Mouse (Mus musculus) myocyte (in vitro differentiated cells): Measurements from ENCODE around the gene Sncb. TPM values are rescaled to one million over a fixed set of nuclear protein-coding genes. Genes with fewer than 3 reads are reported as not detected.
A peak's percentile ranks its signal among the peaks of the same experiment; 100 is the strongest.

Experiments used
- H3K27me3 ChIP-seq: one replicate; pipeline ENCODE4 v1.6.1; 2011; ENCODE audit not compliant: control insufficient read depth, insufficient read depth, insufficient read length
- H3K36me3 ChIP-seq: one replicate; pipeline ENCODE4 v1.6.1; 2011; ENCODE audit not compliant: control insufficient read depth, insufficient read depth
- H3K4me2 ChIP-seq: one replicate; pipeline ENCODE4 v1.6.1; 2011; ENCODE audit warnings: low read depth, control low read depth
- H3K4me3 ChIP-seq: one replicate; pipeline ENCODE4 v1.5.1; 2011; ENCODE audit warnings: mild to moderate bottlenecking, control low read depth, moderate library complexity
- H3K79me2 ChIP-seq: one replicate; pipeline ENCODE4 v1.6.1; 2011; ENCODE audit not compliant: control insufficient read depth, insufficient read depth
- H3ac ChIP-seq: one replicate; pipeline ENCODE4 v1.6.1; 2011; ENCODE audit not compliant: control insufficient read depth, insufficient read length
- CEBPB ChIP-seq: IDR thresholded peaks from 2 replicates; pipeline ENCODE4 v1.6.1; 2011; ENCODE audit warnings: mild to moderate bottlenecking, moderate library complexity; ENCODE audit not compliant: poor library complexity, insufficient read depth, severe bottlenecking
- E2F4 ChIP-seq: IDR thresholded peaks from one replicate; pipeline ENCODE4 v1.6.1; 2011; ENCODE audit warnings: mild to moderate bottlenecking, control low read depth, moderate library complexity; ENCODE audit not compliant: insufficient read depth
- MAX ChIP-seq: IDR thresholded peaks from one replicate; pipeline ENCODE4 v1.6.1; 2011; ENCODE audit warnings: low read depth, mild to moderate bottlenecking, control low read depth
- MYOD1 ChIP-seq, 3 experiments: IDR thresholded peaks; one replicate each; pipeline ENCODE4 v1.6.1; 2011; ENCODE audit warnings: control low read depth in 2 of 3, low read depth in 2 of 3, mild to moderate bottlenecking in 2 of 3, moderate library complexity in 1 of 3; ENCODE audit not compliant: insufficient read length in 2 of 3, control insufficient read depth in 1 of 3
- MYOG ChIP-seq, 3 experiments: IDR thresholded peaks; one replicate each; pipeline ENCODE4 v1.6.1; 2011; ENCODE audit warnings: control low read depth in 2 of 3, low read depth in 2 of 3, mild to moderate bottlenecking in 2 of 3; ENCODE audit not compliant: insufficient read length in 2 of 3, control insufficient read depth in 1 of 3, insufficient read depth in 1 of 3
- POLR2A ChIP-seq: IDR thresholded peaks from one replicate; pipeline ENCODE4 v1.6.1; 2011; ENCODE audit warnings: low read depth, mild to moderate bottlenecking, control low read depth, moderate library complexity; ENCODE audit not compliant: insufficient read length
- POLR2AphosphoS2 ChIP-seq: IDR thresholded peaks from one replicate; pipeline ENCODE4 v1.6.1; 2011; ENCODE audit warnings: low read depth, control low read depth; ENCODE audit not compliant: insufficient read length
- REST ChIP-seq: IDR thresholded peaks from one replicate; pipeline ENCODE4 v1.6.1; 2011; ENCODE audit warnings: mild to moderate bottlenecking, control low read depth, moderate library complexity; ENCODE audit not compliant: insufficient read depth, insufficient read length
- SRF ChIP-seq: IDR thresholded peaks from one replicate; pipeline ENCODE4 v1.6.1; 2011; ENCODE audit warnings: low read depth; ENCODE audit not compliant: control insufficient read depth, insufficient read length
- TCF12 ChIP-seq: IDR thresholded peaks from one replicate; pipeline ENCODE4 v1.6.1; 2011; ENCODE audit warnings: mild to moderate bottlenecking, control low read depth; ENCODE audit not compliant: poor library complexity, insufficient read depth, severe bottlenecking
- TCF3 ChIP-seq: IDR thresholded peaks from one replicate; pipeline ENCODE4 v1.6.1; 2011; ENCODE audit warnings: low read depth, control low read depth; ENCODE audit not compliant: insufficient read length
- USF1 ChIP-seq: IDR thresholded peaks from one replicate; pipeline ENCODE4 v1.6.1; 2011; ENCODE audit warnings: low read depth, mild to moderate bottlenecking, control low read depth, moderate library complexity
- polyA plus RNA-seq: library from polyadenylated mRNA; unstranded; fragments of >200 nt; fragmentation: generic; extraction: Trizol; gene quantifications from one replicate; pipeline ENCODE4 v1.2.1, GENCODE M21; 2012; ENCODE audit warnings: missing spikeins

Sncb gene
- polyA plus RNA-seq, 1 experiment, result not detected

DNA sequence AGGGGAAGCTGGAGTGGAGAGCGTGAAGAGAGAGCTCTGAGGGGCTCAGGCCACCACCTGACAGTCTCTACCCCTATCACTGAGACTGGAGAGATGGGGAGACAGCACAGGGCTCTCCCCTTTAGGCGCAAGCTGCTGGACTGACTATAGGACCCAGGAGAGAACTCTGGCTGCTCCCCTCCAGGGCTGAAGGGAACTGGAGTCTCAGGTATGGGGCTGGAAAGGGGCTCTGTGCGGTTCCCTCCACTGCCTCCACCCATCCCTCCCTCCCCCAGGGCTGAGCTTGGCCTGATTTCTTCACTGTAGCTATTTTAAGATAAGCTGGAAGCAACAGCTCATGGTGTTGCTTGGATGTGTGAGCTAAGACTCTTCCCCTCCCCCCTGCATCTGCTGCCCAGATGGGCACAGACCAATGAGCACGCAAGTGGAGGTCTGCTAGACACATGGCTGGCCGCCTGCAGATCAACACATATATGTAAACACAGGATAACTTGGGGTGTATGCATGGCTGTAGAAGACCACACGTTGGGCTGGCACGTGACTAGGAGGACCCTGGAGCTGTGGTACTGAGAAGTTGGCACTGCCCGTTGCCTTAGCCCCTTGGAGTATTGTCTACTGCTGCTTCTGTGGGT lies 6.1 kb downstream of the Sncb start:
- TF ChIP-seq USF1 (no peak), MYOD1 (IDR thresholded peaks at IDR 0.05; ENCODE audit: control insufficient read depth in 1 of 3, insufficient read length in 2 of 3, low read depth in 2 of 3) (no peak), REST (no peak), E2F4 (no peak), MYOG (IDR thresholded peaks at IDR 0.05; ENCODE audit: control insufficient read depth in 1 of 3, insufficient read depth in 1 of 3, insufficient read length in 2 of 3, low read depth in 2 of 3) (peak in 1 of 3 experiments; percentile 4), MAX (no peak), TCF12 (no peak)
- Histone ChIP-seq H3K79me2 (no peaks in the 10 kb centered on the region), H3K36me3 (no peaks in the 10 kb centered on the region), H3K4me3 (no peak overlapping the region), H3K4me2 (no peak overlapping the region), H3ac (no peak overlapping the region), H3K27me3 (peaks cover 49% of the 10 kb centered on the region)

GRCm38 (mm10) chr13:54759496-54759895 lies 6.9 kb downstream of the Sncb start:
- Histone ChIP-seq H3K27me3 (peaks cover 42% of the 10 kb centered on the region), H3K79me2 (no peaks in the 10 kb centered on the region), H3ac (no peak overlapping the region), H3K36me3 (no peaks in the 10 kb centered on the region), H3K4me3 (no peak overlapping the region), H3K4me2 (no peak overlapping the region)
- TF ChIP-seq TCF12 (no peak), CEBPB (no peak), MYOD1 (IDR thresholded peaks at IDR 0.05; ENCODE audit: control insufficient read depth in 1 of 3, insufficient read length in 2 of 3, low read depth in 2 of 3) (no peak), MYOG (IDR thresholded peaks at IDR 0.05; ENCODE audit: control insufficient read depth in 1 of 3, insufficient read depth in 1 of 3, insufficient read length in 2 of 3, low read depth in 2 of 3) (no peak), TCF3 (no peak), USF1 (no peak), MAX (no peak), SRF (no peak), E2F4 (no peak), POLR2AphosphoS2 (no peak), REST (no peak), POLR2A (no peak)

- Histone ChIP-seq H3ac (no peak overlapping the region), H3K4me2 (peak overlapping the region; percentile 77), H3K79me2 (no peaks in the 10 kb centered on the region), H3K36me3 (no peaks in the 10 kb centered on the region), H3K27me3 (peaks cover 36% of the 10 kb centered on the region), H3K4me3 (peak overlapping the region; percentile 1)
- no peak for TF ChIP-seq CEBPB
- TF ChIP-seq TCF12, result no peak
- TF ChIP-seq MYOG (IDR thresholded peaks at IDR 0.05; ENCODE audit: control insufficient read depth in 1 of 3, insufficient read depth in 1 of 3, insufficient read length in 2 of 3, low read depth in 2 of 3), result no peak
Measured at GRCm38 (mm10) chr13:54758756-54759470, 7.5 kb downstream of the Sncb start.

DNA sequence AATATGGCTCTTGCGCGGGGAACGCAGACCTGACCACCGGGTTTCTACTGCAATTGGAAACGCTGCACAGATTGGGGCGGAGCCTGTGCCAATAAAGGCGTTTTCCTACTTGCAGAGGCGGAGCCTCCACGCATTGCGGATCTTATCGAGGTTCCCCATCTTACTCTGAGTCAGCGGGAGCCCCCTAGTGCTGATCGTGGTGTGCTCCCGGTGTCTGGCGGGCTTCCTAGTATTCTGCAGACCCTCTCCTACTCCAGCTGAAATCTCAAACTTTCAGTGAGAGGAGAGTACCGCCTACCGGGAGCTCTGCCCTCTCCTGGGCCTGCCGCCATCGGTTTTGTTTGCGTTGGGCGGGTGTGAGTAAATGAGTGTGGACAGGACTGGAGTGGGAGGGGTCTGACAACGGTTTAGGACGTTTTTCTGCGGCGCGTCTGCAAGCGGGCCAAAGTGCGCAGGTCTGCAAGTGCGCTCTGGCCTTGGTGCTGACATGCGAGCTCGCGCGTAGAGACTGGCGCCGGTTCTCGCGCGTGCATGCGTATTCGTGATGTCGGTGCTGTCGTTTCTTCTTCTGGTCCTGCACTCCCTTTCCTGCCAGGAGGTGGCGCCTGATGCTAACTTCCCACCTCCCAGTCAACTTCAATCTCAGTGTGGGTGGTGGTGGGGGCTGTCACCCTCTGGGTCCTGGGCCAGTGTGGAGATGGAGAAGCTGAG lies 8.2 kb downstream of the Sncb start:
- no peaks in the 10 kb centered on the region for H3K36me3 ChIP-seq
- peaks cover 29% of the 10 kb centered on the region for H3K27me3 ChIP-seq
- H3K79me2 ChIP-seq, result no peaks in the 10 kb centered on the region
- H3ac ChIP-seq, result no peak overlapping the region
- TF ChIP-seq E2F4 (no peak), TCF3 (no peak), SRF (peak; percentile 58), MYOG (IDR thresholded peaks at IDR 0.05; ENCODE audit: control insufficient read depth in 1 of 3, insufficient read depth in 1 of 3, insufficient read length in 2 of 3, low read depth in 2 of 3) (no peak), REST (peak; percentile 97)
- peak overlapping the region; percentile 1 for H3K4me3 ChIP-seq
- H3K4me2 ChIP-seq, result peak overlapping the region; percentile 77
